Comparison of ENCODE assay signal across 14 mouse cellular contexts in genomic region chr12:71279521-71280262, GRCm38 (mm10). TPM values are rescaled to one million over a fixed set of nuclear protein-coding genes. Genes with fewer than 3 reads are reported as not detected.
A peak's percentile ranks its signal among the peaks of the same experiment; 100 is the strongest.
DNase-seq lines count a peak whose midpoint lies in the region; ATAC-seq lines count a peak whose summit lies in the region.
"Had no signal": no experiment of that assay in that cellular context is flagged by ENCODE, and none has a peak within 500 bp of the region (broad histone marks: within the 10 kb centered on the region; RNA-seq: fewer than 3 reads in every experiment).

No protein-coding gene starts in this region.

- H3K4me1 ChIP-seq in midbrain, embryonic 11.5 days (ENCODE audit: control insufficient read depth, insufficient read depth, low read length) = no peaks in the 10 kb centered on the region
- H3K4me1 ChIP-seq in midbrain, embryonic 10.5 days = peaks cover 4% of the 10 kb centered on the region; the same call in 1 of the 2 replicates

- no peak overlapping the region for H3K9ac ChIP-seq in midbrain, embryonic 11.5 days (ENCODE audit: low read length)
- H3K9ac ChIP-seq: embryonic facial prominence, embryonic 15.5 days had no signal

- H3K9me3 ChIP-seq in midbrain, embryonic 11.5 days (ENCODE audit: control insufficient read depth, low read length) = no peaks in the 10 kb centered on the region; the same call in 1 of the 2 replicates
- no peaks in the 10 kb centered on the region; the same call in 1 of the 2 replicates for H3K9me3 ChIP-seq in midbrain, embryonic 10.5 days (replicated peaks)
- H3K9me3 ChIP-seq: embryonic facial prominence, embryonic 15.5 days had no signal

- H3K4me3 ChIP-seq in midbrain, embryonic 11.5 days (ENCODE audit: low read depth, low read length) = no peak overlapping the region
- H3K4me3 ChIP-seq in midbrain, embryonic 10.5 days = no peak overlapping the region
- H3K4me3 ChIP-seq: embryonic facial prominence, embryonic 15.5 days had no signal

- no peaks in the 10 kb centered on the region for H3K27me3 ChIP-seq in midbrain, embryonic 11.5 days (ENCODE audit: control insufficient read depth, insufficient read depth, low read length)
- no peaks in the 10 kb centered on the region for H3K27me3 ChIP-seq in midbrain, embryonic 10.5 days (ENCODE audit: low read depth, poor library complexity, severe bottlenecking)
- H3K27me3 ChIP-seq: embryonic facial prominence, embryonic 15.5 days had no signal

- no peak overlapping the region for H3K27ac ChIP-seq in midbrain, embryonic 11.5 days (ENCODE audit: low read depth, low read length)
- H3K27ac ChIP-seq in midbrain, embryonic 10.5 days (replicated peaks) = no peak overlapping the region
- H3K27ac ChIP-seq: embryonic facial prominence, embryonic 15.5 days; macrophage had no signal

- no peaks in the 10 kb centered on the region for H3K36me3 ChIP-seq in midbrain, embryonic 11.5 days (ENCODE audit: control insufficient read depth, insufficient read depth, low read length)
- no peaks in the 10 kb centered on the region for H3K36me3 ChIP-seq in midbrain, embryonic 10.5 days
- H3K36me3 ChIP-seq: embryonic facial prominence, embryonic 15.5 days had no signal

- DNase-seq in cerebellum, postnatal 10 days = peak; percentile 78 to 82
- no peak for DNase-seq in cerebellum, adult 9-11 months
- DNase-seq in midbrain, embryonic 11.5 days (ENCODE audit: low spot score, missing footprints) = peak; percentile 82
- no peak for DNase-seq in midbrain, embryonic 10.5 days (ENCODE audit: low spot score)
- DNase-seq in left cerebral cortex, postnatal 25 days (ENCODE audit: low spot score in 2 of 2) = peak; percentile 13 to 22
- peak; percentile 86 for DNase-seq in retina, postnatal 1 day
- no peak for DNase-seq in urinary bladder, postnatal 4 days (ENCODE audit: low spot score in 2 of 2)
- DNase-seq in kidney, postnatal 10 days = no peak
- DNase-seq: cerebellum, adult 2 months; gastrocnemius, postnatal 10 days; kidney, postnatal 36 days; thymus, postnatal 25 days had no signal

- no peak for ATAC-seq in midbrain, embryonic 11.5 days (ENCODE audit: low FRiP score)

- H3K4me2 ChIP-seq in midbrain, embryonic 11.5 days = no peak overlapping the region
- H3K4me2 ChIP-seq: embryonic facial prominence, embryonic 15.5 days had no signal

- intact Hi-C loops in left cerebral cortex, postnatal 25 days (cut with DNase I) = no loop called here

- 68% methylated on average over 12 of the region's 12 CpGs for WGBS in midbrain, embryonic 11.5 days
- 73% methylated on average over 12 of the region's 12 CpGs for WGBS in midbrain, embryonic 10.5 days

RNA-seq across cellular contexts. Expression of gene Dact1, which starts 30.0 kb away (rescaled TPM):
- polyA plus RNA-seq in midbrain, embryonic 11.5 days (2014; fragmentation: Nextera tagmentation; extraction: Ambion mirVana) = 10.0 and 13.3 TPM in 2 replicates
- 7.2 and 9.0 TPM in 2 replicates for polyA plus RNA-seq in midbrain, embryonic 10.5 days (2016; fragmentation: Nextera tagmentation; extraction: Ambion mirVana)
- 10 to 100 TPM; 10.3 to 10.5 TPM for total RNA-seq in left cerebral cortex, postnatal 25 days (2021)
- polyA plus RNA-seq: macrophage had no signal

Comparison
In these comparisons a context has a peak if more than half of its experiments do, and no peak if none do; other contexts are left out.
1. DNase-seq: peak in cerebellum, postnatal 10 days (2 of 2), midbrain, embryonic 11.5 days (single experiment), left cerebral cortex, postnatal 25 days (2 of 2) and retina, postnatal 1 day (single experiment); none in cerebellum, adult 9-11 months (single experiment), midbrain, embryonic 10.5 days (single experiment), urinary bladder, postnatal 4 days (0 of 2) and kidney, postnatal 10 days (single experiment).